Mouse (Mus musculus) spleen, postnatal 14 days (tissue): ENCODE data around the gene Ddx28.
A peak's percentile ranks its signal among the peaks of the same experiment; 100 is the strongest.

Experiments
- DNase-seq, 2 experiments: peaks; one replicate each; pipeline ENCODE4 v3.0.0; 2021 to 2022; ENCODE audit warnings: low spot score in 2 of 2

Gene Ddx28

GRCm38 (mm10) chr8:106011643-106011986 is at the start of gene Ddx28:
Ddx28 (minus strand) TSS chr8:106011882.
- no peak for DNase-seq

DNA sequence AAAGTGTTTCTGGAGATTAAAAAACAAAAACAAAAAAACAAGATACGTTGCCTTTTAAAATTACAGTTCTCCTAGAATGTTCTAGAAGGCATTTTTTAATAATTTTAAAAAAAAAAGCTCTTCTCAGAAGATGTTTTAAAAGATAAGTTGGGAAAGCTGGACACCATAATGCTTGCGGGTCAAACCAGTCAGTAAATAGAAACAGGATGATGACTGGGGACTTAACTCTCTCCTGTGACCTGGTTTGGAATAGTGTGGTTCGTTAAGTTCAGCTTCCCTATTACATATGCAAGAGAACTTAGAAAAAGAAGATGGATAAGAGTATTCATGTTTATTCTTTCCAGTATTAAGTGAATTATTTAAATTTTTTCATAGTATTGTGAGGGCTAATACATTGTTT is 48.8 kb upstream of the Ddx28 start:
- DNase-seq, result no peak

DNA sequence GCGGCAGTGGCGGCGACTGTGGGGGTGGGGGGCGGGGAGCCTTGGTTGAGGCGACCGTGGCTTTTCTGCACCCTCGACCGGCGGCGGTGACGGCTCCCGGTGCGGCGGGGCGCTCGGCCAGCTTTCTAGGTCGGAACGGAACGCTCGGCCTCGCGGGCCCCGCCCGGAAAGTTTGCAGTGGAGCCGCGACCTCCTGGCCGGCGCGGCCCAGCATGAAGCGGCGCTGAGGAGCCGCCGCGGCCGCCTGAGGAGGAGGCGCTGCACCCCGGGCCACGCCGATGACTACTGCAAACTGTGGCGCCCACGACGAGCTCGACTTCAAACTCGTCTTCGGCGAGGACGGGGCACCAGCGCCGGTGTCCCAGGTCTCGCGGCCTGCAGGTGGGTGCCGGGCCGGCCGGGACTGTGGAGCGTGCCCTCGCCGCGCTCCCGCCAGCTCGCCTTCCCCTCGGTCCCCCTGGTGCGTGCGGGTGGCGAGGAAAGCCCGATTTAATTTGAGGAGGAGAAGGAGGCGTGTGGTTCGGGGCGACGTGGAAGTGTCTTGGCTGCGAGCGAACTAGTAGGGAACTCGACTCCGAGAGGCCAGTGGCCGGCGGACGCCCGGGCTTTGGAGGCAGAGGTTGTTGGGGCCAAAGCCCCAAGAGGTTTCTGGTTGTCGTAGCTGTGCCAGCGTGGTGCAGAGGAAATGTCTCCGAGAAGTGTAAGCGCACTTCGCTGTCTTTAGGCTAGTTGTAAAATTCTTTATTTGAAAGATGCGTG is 48.1 kb upstream of the Ddx28 start:
- DNase-seq, result peak in 1 of 2 experiments; percentile 35

- DNase-seq, result peak; percentile 91 to 94
Observed at GRCm38 (mm10) chr8:106058731-106059612, 47.3 kb upstream of the Ddx28 start, which contains the start of gene Nfatc3. Nfatc3 (plus strand) TSS chr8:106058840.

GRCm38 (mm10) chr8:106056455-106056982 is 44.8 kb upstream of the Ddx28 start:
- DNase-seq, result no peak

- DNase-seq, result no peak
Observed at GRCm38 (mm10) chr8:106055038-106055437, 43.4 kb upstream of the Ddx28 start.

DNA sequence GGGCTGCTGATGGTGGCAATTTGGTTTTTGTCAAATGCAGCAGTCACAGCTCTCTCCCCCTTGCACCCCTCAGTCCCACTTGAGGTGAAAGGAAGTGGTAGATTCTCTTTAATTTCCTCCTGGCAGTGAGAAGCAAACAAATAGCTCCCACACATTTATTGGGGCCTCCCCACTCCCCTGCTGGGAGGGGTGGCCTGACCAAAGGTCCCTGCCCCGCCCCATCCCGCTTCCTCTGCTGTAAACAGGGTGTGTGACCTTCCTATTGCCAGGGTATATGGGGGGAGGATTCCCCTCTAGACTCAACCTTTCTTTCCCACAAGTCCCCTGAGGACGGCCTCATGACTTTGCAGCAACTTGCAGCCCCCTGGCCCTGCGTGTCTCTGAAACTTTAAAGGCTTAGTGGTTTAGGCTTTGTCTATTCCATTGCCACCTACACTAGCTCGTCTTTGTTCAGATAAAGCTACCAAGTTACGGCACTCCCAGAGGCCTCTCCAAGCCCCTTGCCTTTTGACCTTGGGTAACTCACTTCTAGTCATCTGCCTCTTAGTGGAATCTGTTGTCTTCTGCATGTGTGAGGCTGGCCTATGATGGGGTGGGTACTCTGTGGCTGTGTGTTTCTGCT is 42.6 kb upstream of the Ddx28 start:
- DNase-seq, result peak; percentile 61 to 72

GRCm38 (mm10) chr8:106052510-106053089 is 40.9 kb upstream of the Ddx28 start:
- DNase-seq, result peak; percentile 34 to 59

DNA sequence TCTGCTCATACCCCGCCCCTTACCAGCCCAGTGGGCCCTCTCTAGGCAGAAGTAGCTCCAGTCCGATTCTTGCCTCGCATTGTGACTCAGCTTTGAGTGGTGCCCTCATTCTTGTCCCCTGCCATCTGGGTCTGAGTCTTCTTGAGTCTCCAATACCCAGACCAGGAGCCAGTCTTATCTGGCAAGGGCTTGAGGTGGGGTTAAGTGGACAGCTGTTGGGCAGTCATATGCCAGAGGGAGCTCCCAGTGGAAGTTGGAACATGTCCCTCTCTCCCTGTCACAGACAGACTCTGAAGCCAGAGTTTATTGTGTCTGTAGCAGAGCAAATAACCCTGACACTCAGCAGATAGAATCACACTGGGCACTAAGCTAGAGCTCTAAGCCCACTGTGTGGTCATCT is 39.4 kb upstream of the Ddx28 start:
- no peak for DNase-seq

DNA sequence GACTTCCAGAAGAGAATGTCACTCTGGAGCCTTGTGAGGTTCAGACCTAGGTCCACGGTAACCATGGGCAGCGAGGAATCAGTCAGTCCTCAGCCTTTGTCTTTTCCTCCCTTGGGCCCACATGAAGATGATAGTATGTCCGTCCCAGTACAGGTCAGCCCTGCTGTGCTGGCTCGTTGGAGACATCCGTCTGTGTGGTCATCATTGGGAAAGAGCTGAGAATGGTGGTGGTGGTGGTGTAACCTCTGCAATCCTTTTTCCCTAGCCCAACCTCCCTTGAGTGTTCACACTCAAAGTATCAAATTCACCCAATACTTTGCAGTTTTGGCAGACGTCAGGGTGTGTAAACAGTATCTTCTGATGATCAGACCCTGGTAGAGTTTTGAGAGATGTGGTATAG is 38.2 kb upstream of the Ddx28 start:
- no peak for DNase-seq

- no peak for DNase-seq
Observed at GRCm38 (mm10) chr8:106047854-106048630, 36.4 kb upstream of the Ddx28 start.

GRCm38 (mm10) chr8:106046872-106047559 is 35.3 kb upstream of the Ddx28 start:
- DNase-seq, result no peak

- no peak for DNase-seq
Observed at GRCm38 (mm10) chr8:106044151-106044550, 32.5 kb upstream of the Ddx28 start.

- no peak for DNase-seq
Observed at GRCm38 (mm10) chr8:106043055-106043454, 31.4 kb upstream of the Ddx28 start.

DNA sequence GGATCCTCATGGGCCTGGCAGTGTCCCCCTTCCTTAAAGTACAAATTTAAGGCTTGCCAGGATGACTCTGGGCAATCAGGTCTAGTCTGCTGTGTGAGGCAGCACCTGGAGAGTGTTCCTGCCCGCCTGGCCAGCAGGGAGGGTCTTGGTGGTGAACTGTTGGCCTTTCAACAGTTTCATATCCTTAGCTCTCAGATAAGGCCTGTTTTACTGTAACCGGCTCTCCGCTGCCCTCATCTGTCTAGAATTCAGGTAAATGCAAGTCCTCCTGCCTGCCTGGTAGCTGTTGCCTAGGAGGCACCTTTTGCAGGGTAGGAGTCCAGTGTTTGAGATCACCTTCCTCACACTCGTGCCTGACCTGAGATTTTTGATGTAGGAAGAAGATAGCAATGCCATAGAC is 28.5 kb upstream of the Ddx28 start:
- no peak for DNase-seq

GRCm38 (mm10) chr8:106039605-106040004 is 27.9 kb upstream of the Ddx28 start:
- no peak for DNase-seq

DNA sequence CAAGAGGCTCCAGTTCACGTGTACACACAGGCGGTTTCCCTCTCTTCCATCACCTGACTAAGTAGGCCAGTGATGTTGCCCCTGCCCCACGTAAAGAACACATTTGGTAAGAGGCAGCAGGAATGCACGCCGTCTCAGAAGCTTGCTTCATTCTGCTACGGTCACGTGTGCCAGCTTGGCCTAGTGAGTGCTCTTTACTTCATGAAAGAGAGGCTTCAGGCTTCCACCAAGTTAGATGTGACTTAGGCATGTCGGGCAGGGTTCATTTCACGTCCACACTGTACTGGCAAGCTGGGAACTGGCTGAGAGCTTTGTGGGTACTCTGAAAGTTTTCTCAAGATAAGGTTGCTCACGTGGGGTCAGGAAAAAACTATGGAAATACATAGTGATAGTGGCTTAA is 27.0 kb upstream of the Ddx28 start:
- DNase-seq, result no peak

GRCm38 (mm10) chr8:106022483-106022882 is 10.8 kb upstream of the Ddx28 start:
- peak; percentile 57 to 76 for DNase-seq

GRCm38 (mm10) chr8:106018039-106018438 is 6.4 kb upstream of the Ddx28 start:
- no peak for DNase-seq

- no peak for DNase-seq
Observed at GRCm38 (mm10) chr8:106017130-106017529, 5.4 kb upstream of the Ddx28 start.
